Mouse (Mus musculus) thymus, postnatal 25 days (tissue): Measurements from ENCODE around the gene Olfr1256.

ENCODE experiments used
- DNase-seq: peaks from one replicate; pipeline ENCODE4 v3.0.0; 2022

The Olfr1256 gene

DNA sequence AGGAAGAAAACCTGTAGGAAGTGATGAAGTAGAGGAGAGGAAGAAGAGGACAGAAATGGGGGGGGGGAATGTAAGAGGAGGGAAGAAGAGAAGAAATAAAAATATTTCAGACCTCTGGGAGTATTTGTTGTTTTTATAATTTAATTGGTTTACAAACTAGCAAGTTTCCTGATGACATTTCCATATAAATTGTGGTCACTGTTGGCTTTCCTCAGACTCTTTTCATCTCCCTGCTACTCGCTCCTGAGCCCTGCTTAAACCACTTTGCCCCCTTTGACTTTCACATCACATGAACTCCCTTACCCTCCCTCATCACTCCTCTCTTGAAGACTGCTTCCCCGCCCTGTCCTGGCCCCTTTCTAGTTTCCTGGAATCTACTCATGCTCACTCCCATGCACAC is at the start of gene Olfr1256:
Gene Olfr1256 (minus strand): TSS at position 101 of the 400 bp plus-strand sequence.
- DNase-seq: no peak

DNA sequence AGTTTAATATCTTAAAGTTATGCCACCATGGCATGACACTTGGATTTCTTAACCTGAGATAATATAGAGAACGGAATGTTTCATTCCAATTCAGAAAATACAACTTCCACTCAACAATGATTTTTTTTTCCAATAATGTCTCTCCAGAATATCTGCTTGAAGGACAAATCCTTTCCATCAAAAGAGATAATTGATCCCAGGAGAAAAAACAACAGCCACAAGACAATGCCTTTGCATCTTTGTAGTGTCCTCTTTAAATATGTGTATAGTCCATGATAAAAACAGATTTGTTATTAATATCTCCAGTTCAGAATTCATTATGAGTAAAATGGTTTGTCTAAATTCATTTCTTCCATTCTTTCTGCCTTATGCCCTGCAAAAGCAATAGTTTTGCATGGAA is 36.8 kb upstream of the Olfr1256 start, which contains the start of gene Olfr1257:
Gene Olfr1257 (plus strand): TSS at position 301 of the 400 bp plus-strand sequence.
- no peak for DNase-seq

DNA sequence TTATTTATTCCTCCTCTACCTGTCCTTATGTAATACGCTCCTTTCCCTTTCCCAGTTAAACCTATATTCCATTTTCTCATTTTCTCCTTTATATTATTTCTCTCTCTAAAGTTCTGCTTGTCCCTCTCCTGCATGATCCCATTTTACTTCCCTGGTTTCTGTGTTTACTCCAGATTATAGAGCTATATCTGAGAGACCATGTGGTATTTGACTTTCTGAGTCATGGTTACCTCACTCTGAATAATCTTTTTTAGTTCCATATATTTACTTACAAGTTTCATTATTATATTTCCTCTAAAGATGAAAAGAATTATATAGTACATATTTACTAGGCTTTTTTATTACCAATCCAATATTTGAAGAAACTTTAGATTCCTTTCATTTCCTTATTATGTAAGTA is 7.9 kb upstream of the Olfr1256 start:
- no peak for DNase-seq

GRCm38 (mm10) chr2:89848105-89848504 is 6.8 kb upstream of the Olfr1256 start, which contains the start of gene Olfr48:
Olfr48 (minus strand) TSS chr2:89848205.
- no peak for DNase-seq

DNA sequence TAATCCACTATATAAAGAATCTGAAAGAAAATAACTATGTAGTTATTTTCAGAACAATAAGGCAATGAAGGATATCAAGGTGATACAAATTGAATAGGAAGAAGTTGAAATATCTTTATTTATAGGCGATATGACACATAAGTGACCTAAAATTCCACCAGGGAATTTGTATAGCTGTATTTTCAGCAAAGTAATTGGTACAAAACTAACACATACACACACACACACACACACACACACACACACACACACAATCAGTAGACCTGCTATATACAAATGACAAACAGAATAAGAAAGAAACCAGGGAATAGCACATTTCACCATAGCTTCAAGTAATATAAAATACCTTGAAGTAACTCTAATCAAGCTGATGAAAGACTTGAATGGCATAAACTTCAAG is 21.1 kb downstream of the Olfr1256 start:
- no peak for DNase-seq

- no peak for DNase-seq
Measured at GRCm38 (mm10) chr2:89811751-89812150, 29.6 kb downstream of the Olfr1256 start, which contains the start of gene Olfr1255. Olfr1255 (plus strand) TSS chr2:89812051.

DNA sequence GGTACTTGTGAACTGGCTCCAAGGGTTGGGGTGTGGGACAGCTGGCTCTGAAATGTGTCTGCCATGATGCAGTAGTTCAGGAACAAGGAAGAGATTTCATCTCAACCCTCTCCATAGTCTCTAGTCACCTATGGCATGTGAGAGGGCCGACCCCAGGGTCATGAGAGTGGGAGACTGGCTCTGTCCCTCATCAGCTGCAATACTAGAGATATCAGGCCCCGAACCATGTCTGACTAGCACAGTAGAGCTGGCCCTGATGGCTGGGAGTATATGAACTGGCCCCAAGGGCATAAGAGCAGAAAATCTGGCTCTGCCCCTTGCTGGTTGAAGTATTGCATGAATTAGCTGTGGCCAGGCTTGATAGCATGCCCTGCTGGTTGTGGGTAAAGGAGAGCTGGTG is 30.6 kb downstream of the Olfr1256 start:
- DNase-seq: no peak

DNA sequence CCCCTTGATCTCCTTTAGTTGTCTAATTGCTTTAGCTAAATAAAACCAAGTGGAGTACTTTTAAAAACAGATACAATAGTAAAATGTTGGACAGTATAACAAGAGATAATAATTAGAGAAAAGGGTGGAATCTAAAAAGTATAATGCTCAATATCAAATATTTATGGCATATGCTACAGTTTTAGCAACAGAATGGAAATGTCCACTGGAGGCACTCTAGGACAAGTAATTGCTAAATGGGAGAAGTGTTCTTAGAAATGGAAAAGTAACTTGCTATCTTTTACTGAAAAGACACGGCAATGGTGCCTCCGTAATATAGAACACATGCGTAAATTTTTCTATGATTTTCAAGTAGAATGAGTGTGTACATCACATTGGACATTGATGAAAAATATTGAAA is 41.8 kb downstream of the Olfr1256 start:
- no peak for DNase-seq

DNA sequence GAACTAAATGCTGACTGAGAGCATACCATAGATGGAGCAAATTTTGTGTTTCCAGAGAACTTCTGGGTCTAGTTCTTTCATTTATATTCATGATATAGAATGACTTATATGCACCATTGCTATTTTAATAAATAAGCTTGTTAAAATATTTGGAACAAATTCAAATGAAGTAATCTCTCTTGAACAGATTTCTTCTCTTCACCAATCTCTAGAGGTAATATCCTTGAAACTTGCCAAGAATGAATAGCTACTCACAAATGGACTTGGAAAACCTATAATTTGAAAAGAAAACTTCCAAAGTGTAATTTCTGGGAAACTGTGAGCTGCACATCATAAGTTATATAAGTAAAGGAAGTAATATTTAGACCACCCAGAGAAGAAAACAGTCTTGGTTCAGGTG is 47.8 kb downstream of the Olfr1256 start, which contains the start of gene Olfr1254:
Gene Olfr1254 (minus strand): TSS at position 101 of the 400 bp plus-strand sequence.
- DNase-seq: no peak
